Mouse (Mus musculus) gastrocnemius, postnatal 14 days (tissue): ENCODE results near the gene Maged1. TPM values are rescaled to one million over a fixed set of nuclear protein-coding genes. Genes with fewer than 3 reads are reported as not detected.
"Not testable (repeated sequence)": the region's sequence is repeated elsewhere in the genome, so short reads cannot be mapped to it uniquely, and the experiment has no call there.

Experiments used
- DNase-seq: peaks from one replicate; pipeline ENCODE4 v3.0.0; 2021; ENCODE audit warnings: mixed read lengths
- intact Hi-C: fragments of 180-260 bp; cut with DNase I; formaldehyde crosslinking; loops from one replicate; pipeline ENCODE4 v1.15.1; 2025; ENCODE audit warnings: low total_unique reads
- long read RNA-seq, 2 experiments: library from polyadenylated mRNA; stranded (forward); transcript quantifications; one replicate each; pipeline ENCODE4 v2.0.0; 2021
- total RNA-seq, 2 experiments: library from RNA; stranded (reverse); gene quantifications; 2 replicates each; pipeline ENCODE4 v1.2.3; 2021

The Maged1 gene
- total RNA-seq = 10 to 100 TPM; 56.4 to 75.1 TPM
- long read RNA-seq, experiment 1, transcript Maged1-201 (13 exons, 2,821 nt) = major isoform, 57 of 72 reads
- long read RNA-seq, experiment 1, partial matches to known transcripts = 11 of 72 reads
- long read RNA-seq, experiment 1, other reads (novel, unspliced or antisense) = 3 of 72 reads
- long read RNA-seq, experiment 2, transcript Maged1-201 (13 exons, 2,821 nt) = major isoform, 72 of 94 reads
- long read RNA-seq, experiment 2, partial matches to known transcripts = 15 of 94 reads
- long read RNA-seq, experiment 2, other reads (novel, unspliced or antisense) = 5 of 94 reads

DNA sequence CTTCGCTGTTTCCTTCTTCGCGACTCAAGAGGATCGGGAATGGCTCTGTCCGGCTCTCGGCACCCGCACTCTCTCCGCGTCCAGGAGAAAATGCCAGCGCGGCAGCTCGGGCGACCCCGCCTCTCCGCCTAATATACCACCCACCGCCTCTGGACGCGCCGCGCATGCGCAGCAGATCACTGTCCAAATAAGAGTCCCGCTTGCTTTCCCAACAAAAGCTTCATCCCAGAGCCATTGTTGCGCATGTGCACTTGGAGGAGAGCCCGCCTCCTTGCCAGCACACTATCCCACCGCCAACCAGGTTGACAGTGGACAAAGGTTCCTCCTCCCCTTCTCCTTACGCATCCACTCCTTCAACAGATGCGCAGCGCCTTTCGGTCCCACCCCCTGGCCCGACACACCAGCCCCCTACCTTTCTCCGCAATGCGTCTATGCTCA lies at the start of gene Maged1:
Gene Maged1 (minus strand): TSS at position 226 of the 438 bp plus-strand sequence.
- DNase-seq = peak; percentile 87
- intact Hi-C loops = loop anchor here (10.0 kb wide), 1 partner anchor 107 kb away; no protein-coding TSS in a partner anchor

DNA sequence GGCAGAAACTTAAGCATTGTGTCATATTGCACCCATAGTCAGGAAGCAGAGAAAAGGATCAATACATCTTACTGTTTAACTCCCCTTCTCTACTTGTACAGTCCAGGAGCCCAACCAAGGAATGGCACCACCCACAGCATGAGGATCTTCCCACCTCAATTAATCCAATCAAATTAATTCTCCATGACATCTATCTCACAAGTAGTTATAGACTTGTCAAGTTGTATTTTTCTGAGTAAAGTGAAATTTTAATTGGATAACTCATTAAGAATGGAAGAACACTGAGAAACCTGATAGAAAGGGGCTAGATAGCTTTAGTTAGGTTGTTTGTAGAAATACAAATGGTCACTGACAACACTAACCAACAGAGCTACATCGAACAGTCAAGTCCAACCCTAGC lies 38.3 kb upstream of the Maged1 start:
- intact Hi-C loops = no loop called here
- no peak for DNase-seq

DNA sequence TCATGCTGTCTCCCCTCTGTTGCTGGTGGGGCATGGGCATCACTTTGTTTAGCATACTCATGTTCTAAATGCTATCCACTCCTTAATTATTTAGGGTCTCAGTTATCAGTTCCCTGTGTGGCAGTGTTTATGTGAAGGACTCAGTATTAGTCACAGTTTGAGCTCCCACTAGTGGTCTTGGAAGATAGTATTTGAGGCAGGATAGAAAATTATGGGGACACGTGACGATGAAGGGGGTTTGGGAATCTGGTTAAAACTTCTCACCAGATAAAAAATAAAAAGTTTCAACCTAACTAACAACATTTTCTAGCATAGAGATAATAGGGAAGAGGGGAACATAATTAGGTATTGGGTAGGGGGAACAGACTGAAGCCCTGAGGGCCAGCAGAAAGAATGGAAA lies 22.8 kb upstream of the Maged1 start:
- no peak for DNase-seq
- intact Hi-C loops = no loop called here

GRCm38 (mm10) chrX:94562392-94562791 lies 20.4 kb upstream of the Maged1 start:
- DNase-seq = no peak
- intact Hi-C loops = no loop called here

GRCm38 (mm10) chrX:94548227-94548626 lies 6.3 kb upstream of the Maged1 start:
- intact Hi-C loops = loop anchor here (10.0 kb wide), 1 partner anchor 113 kb away; no protein-coding TSS in a partner anchor

DNA sequence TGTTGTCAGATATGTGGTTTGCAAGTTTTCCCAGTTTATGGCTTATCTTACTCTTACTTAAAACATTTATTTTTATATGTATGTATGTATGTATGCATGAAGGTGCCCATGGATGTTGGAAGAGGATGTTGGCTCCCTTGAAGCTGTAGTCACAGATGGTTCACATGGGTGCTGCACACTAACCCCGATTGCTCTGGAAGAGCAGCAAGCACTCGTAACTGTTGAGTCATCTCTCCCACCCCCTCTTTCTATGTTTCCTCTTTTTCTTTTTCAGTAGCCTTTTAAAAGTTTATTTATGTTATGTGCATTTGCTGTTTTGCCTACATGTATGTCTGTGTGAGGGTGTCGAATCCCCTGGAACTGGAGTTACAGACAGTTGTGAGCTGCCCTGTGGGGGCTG lies 4.0 kb upstream of the Maged1 start:
- DNase-seq = no peak
- intact Hi-C loops = loop anchor here (10.0 kb wide), 1 partner anchor 111 kb away; no protein-coding TSS in a partner anchor

More at GRCm38 (mm10) chrX:94548227-94548626, 6.3 kb upstream of the Maged1 start:
- DNase-seq = no peak

- intact Hi-C loops = loop anchor here (10.0 kb wide), 1 partner anchor 110 kb away; no protein-coding TSS in a partner anchor
- no peak for DNase-seq
These were observed 3.0 kb upstream of the Maged1 start for GRCm38 (mm10) chrX:94544923-94545322.

DNA sequence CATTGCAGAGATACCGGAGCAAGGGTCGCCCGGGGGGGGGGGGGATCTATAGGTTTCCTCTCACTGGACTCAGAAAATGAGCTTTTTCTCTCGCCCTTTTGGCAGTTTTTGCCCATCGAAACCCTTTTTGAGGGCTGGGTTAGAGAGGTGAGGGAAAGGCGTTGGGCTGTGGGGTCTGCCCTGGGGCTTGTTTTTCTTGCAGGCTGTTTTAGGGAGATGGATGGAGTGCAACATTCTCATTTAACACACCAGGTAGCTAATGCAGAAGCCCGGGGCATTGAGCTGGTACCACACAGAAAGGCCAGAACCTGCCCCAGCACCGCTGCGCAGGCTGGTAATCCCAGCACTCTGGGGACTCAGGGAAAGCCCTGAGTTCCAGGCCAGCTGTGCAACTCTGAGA lies 593 bp upstream of the Maged1 start:
- DNase-seq = no peak
- intact Hi-C loops = loop anchor here (10.0 kb wide), 1 partner anchor 108 kb away; no protein-coding TSS in a partner anchor

GRCm38 (mm10) chrX:94541206-94541605 lies 737 bp downstream of the Maged1 start:
- intact Hi-C loops = loop anchor here (10.0 kb wide), 1 partner anchor 106 kb away; no protein-coding TSS in a partner anchor
- DNase-seq = peak; percentile 9

DNA sequence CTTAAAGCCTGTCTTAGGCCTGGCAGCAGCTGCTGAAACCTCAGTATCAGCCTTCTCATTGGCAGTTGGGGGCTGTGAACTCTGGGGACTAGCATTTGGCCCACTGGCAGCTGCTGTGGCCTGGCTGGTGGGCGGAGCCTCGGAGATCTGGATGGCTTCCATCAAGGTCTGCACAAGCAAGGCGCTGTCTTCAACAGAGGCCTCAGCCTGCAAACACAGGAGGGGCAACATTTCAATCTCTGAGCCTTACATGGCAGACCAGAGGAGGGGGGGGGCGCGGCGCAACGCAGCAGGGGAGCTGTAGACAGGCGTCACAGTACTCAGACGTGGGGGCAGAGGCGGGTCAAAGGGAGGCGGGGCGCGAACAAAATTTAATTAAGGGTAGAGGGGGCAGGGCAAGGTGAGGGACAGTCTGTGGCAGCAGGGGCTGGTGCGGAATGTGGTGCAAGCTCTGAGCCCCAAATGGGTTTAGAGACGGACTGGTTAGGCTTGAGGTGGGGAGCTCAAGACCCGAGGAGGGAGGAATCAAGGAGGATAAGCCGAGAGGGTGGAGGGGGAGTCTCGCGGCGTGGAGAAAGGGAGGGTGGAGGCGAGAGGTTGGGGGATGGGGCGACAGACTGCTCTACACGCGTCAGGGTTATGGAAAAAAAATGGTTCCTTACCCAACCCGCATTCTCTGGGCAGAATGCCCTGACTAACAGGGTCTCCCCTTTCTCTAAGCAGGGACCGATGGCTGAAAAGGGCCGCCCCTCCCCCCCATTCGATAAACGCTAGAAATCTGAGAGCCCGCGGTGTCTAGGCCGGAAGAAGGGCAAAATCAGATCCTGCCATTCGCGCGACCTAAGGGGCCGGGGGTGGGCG lies 1.4 kb downstream of the Maged1 start:
- intact Hi-C loops = loop anchor here (10.0 kb wide), 1 partner anchor 106 kb away; no protein-coding TSS in a partner anchor
- DNase-seq = peak; percentile 66

GRCm38 (mm10) chrX:94534346-94534745 lies 7.6 kb downstream of the Maged1 start:
- intact Hi-C loops = no loop called here
- DNase-seq = no peak

- intact Hi-C loops = no loop called here
- no peak for DNase-seq
These were observed 11.6 kb downstream of the Maged1 start for GRCm38 (mm10) chrX:94530301-94530700.

DNA sequence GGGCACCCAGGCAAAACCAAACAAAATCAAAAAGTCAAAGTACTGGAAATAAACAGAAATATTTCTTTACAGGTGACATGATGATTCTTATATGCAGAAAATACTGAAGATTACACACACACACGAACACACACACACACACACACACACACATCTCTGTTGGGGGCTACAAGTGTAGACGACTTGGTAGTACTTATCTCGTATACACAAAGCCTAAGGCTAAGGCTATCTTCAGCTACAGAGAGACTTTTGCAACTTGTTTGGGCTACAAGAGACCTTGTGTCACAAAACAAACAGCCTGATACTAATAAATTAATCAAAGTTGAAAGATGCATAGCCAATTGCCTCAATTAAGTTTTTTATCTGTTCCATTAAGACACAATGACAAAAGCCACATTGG lies 19.8 kb downstream of the Maged1 start:
- intact Hi-C loops = no loop called here
- no peak for DNase-seq

GRCm38 (mm10) chrX:94508442-94508819 lies 33.5 kb downstream of the Maged1 start:
- intact Hi-C loops = no loop called here
- DNase-seq = no peak

DNA sequence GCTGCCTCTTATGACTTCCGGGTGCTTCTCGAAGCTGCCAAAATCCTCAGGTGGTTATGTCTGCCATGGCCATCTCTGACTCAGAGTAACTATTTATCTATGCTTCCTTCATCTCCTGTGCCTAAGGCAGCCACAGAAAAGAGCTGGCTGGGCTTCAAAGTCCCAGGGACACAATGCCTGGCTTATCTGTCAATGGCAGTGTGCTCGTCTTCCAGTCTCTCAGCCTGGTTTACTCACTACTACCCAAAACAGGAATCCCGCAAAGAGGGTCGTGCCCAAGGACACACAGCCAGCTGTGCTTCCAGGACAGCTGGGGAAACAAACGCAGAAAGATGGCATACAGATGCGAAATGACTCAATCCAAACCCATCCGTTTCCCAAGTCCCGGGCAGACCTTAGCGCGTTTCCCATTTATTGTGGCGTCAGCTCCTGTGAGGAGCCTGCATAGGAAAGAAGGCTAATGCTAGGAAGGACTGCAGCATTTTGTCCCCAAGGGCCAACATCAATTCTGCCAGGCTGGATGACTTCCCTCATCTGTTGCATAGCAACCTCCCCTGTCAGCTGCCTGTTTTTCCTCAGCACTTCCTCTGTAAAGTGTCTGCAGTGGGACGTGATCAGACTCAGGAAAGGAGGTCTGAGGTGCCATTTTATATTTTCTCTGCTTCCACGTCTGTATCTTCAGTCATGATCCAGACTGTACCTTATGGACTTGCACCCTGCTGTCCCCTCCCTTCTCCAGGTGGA lies 34.1 kb downstream of the Maged1 start:
- intact Hi-C loops, DNase-seq: not testable (repeated sequence)

DNA sequence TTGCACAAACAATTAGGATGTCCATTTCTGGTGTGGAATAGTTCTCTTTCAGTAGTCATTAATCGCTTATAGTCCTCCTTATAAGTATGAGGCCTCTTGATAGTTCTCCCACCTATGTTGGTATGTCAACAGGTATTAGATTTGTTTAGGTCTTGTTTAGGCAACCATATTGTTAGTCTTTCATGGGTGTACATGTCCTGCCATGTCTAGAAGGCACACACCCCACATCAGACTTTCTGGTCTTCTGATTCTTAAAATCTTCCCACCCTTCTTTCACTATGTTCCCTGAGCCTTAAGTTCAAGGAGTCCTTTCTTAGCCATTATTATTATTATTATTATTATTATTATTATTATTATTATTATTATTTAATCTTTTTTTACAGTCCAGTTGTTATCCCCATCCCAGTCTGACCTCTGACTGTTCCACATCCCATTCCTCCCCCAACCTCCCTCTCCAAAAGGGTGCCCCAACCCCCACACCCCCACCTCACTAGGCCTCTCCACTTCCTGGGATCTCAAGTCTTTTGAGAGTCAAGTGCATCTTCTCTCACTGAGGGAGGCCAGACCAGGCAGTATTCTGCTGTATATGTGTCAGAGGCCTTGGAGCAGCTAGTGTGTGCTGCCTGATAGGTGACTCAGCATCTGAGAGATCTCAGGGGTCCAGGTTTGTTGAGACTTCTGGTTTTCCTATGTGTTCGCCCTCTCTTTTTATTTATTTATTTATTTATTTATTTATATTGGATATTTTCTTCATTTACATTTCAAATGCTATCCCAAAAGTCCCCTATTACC lies 55.7 kb downstream of the Maged1 start:
- DNase-seq = no peak
- intact Hi-C loops = no loop called here
